Mouse (Mus musculus): ENCODE measurements around the gene Fermt3.

GRCm38 (mm10) chr19:7019191-7019590 lies at the start of gene Fermt3:
- TF ChIP-seq CTCF (IDR thresholded peaks at IDR 0.05) (no peak), EP300 (IDR thresholded peaks at IDR 0.05) (no peak)
